ENCODE assay signal across 9 mouse cellular contexts in genomic region chr3:53563746-53564145, GRCm38 (mm10).
A peak's percentile ranks its signal among the peaks of the same experiment; 100 is the strongest.
DNase-seq lines count a peak whose midpoint lies in the region; ATAC-seq and TF ChIP-seq lines count a peak whose summit lies in the region.
"Had no signal": no experiment of that assay in that cellular context is flagged by ENCODE, and none has a peak within 500 bp of the region (broad histone marks: within the 10 kb centered on the region; RNA-seq: fewer than 3 reads in every experiment).

No protein-coding gene starts in this region.

- TF ChIP-seq POLR2A in brain, embryonic 14.5 days (IDR thresholded peaks at IDR 0.05; ENCODE audit: borderline replicate concordance, extremely low read depth, insufficient read depth, insufficient read length, poor library complexity, severe bottlenecking): no peak

- H3K27ac ChIP-seq in gastrocnemius, adult 2 months: no peak overlapping the region
- H3K27ac ChIP-seq in stomach, embryonic 14.5 days (ENCODE audit: low read length): peak overlapping the region; percentile 70

- H3K27me3 ChIP-seq in stomach, embryonic 14.5 days (ENCODE audit: control insufficient read depth, insufficient read depth, low read length): no peaks in the 10 kb centered on the region
- H3K27me3 ChIP-seq: megakaryocyte, embryonic 14.5 days had no signal

- no peaks in the 10 kb centered on the region for H3K36me3 ChIP-seq in stomach, embryonic 14.5 days (ENCODE audit: control insufficient read depth, insufficient read depth, low read length)

- no peak for ATAC-seq in stomach, embryonic 14.5 days (ENCODE audit: insufficient number of reproducible peaks, insufficient read depth, low FRiP score, low read depth)
- no peak for ATAC-seq in megakaryocyte, adult 5-6 weeks (ENCODE audit: poor library complexity, severe bottlenecking)

- no peak overlapping the region for H3K9ac ChIP-seq in stomach, embryonic 14.5 days (replicated peaks; ENCODE audit: low read depth, low read length)

- no peak overlapping the region for H3K4me3 ChIP-seq in gastrocnemius, adult 2 months
- no peak overlapping the region for H3K4me3 ChIP-seq in stomach, embryonic 14.5 days (ENCODE audit: low read depth, low read length)
- H3K4me3 ChIP-seq: megakaryocyte, embryonic 14.5 days had no signal

- peaks cover 43% of the 10 kb centered on the region for H3K4me1 ChIP-seq in stomach, embryonic 14.5 days (ENCODE audit: control insufficient read depth, insufficient read depth, low read length)

- no peak for TF ChIP-seq CTCF in brain, embryonic 14.5 days (IDR thresholded peaks at IDR 0.05; ENCODE audit: borderline replicate concordance, extremely low read depth, insufficient read depth, insufficient read length)
- TF ChIP-seq CTCF in gastrocnemius, adult 2 months (IDR thresholded peaks at IDR 0.05): no peak

- intact Hi-C loops in gastrocnemius, adult 2 months (cut with DNase I): no loop called here

- peak; percentile 7 for DNase-seq in gastrocnemius, adult 18-20 months (ENCODE audit: low spot score)
- DNase-seq in gastrocnemius, adult 8-10 months (ENCODE audit: low spot score in 2 of 2): no peak
- peak; percentile 91 for DNase-seq in brain, embryonic 14.5 days (ENCODE audit: low read depth)
- DNase-seq in gastrocnemius, adult 2 months: peak; percentile 78
- peak; percentile 9 to 10 for DNase-seq in layer of hippocampus, adult 8-10 months (ENCODE audit: low spot score in 2 of 2)
- DNase-seq in spleen, postnatal 4 days (ENCODE audit: low spot score in 2 of 2): no peak

- 18% methylated on average over 7 of the region's 7 CpGs for WGBS in stomach, embryonic 14.5 days

- H3K4me2 ChIP-seq in stomach, embryonic 14.5 days (replicated peaks; ENCODE audit: low read depth, low read length): no peak overlapping the region

- no peaks in the 10 kb centered on the region for H3K9me3 ChIP-seq in stomach, embryonic 14.5 days (ENCODE audit: control insufficient read depth, low read depth, low read length)

Comparison
In these comparisons a context has a peak if more than half of its experiments do, and no peak if none do; other contexts are left out.
1. DNase-seq: peak in gastrocnemius, adult 18-20 months (single experiment), brain, embryonic 14.5 days (single experiment), gastrocnemius, adult 2 months (single experiment) and layer of hippocampus, adult 8-10 months (2 of 2); none in gastrocnemius, adult 8-10 months (0 of 2) and spleen, postnatal 4 days (0 of 2).